Mouse (Mus musculus) heart, postnatal 0 days (tissue): ENCODE measurements around the gene Tsacc.

Source experiments
- CTCF ChIP-seq: IDR thresholded peaks from 2 replicates; pipeline ENCODE4 v1.5.1; 2016; ENCODE audit warnings: antibody characterized with exemption, control low read depth, low read depth
- EP300 ChIP-seq: IDR thresholded peaks from 2 replicates; pipeline ENCODE4 v1.6.1; 2016; ENCODE audit warnings: antibody characterized with exemption, low read depth

DNA sequence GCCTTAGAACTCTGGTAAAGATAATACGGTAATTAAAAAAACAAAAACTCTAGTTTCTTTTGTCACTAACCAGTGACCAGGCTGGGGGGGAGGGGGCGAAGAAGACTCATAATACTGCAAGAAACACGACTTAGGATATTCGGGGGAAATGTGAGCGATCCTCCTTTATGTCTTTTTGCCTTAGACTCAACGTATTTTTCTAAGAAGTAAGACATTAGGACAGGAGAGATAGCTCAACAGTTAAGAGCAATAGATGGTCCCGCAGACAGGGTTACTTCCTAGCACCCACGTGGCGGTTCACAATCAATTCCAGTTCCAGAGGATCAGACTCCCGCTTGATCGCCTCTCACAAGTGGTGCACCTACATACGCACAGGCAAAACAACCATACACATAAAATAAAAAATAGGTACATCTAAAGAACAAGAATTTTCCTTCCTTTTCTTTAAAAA, 664 bp downstream of the Tsacc start:
- TF ChIP-seq CTCF, result no peak
- no peak for TF ChIP-seq EP300
